Mouse (Mus musculus) hematopoietic stem cell, adult 5-6 weeks (primary cell): Measurements from ENCODE around the gene Yjefn3. TPM values are rescaled to one million over a fixed set of nuclear protein-coding genes. Genes with fewer than 3 reads are reported as not detected.
"Not testable (repeated sequence)": the region's sequence is repeated elsewhere in the genome, so short reads cannot be mapped to it uniquely, and the experiment has no call there.

Experiments used
- ATAC-seq, 2 experiments: fragments of 125-278 bp in 1 of 2; replicated peaks in 1 of 2; 2 replicates each; pipeline ENCODE4 v1.8.0; 2016 to 2017; ENCODE audit warnings: inconsistent platforms in 2 of 2, mild to moderate bottlenecking in 2 of 2, moderate number of reproducible peaks in 2 of 2, low read depth in 1 of 2, moderate TSS enrichment in 1 of 2; ENCODE audit not compliant: low FRiP score in 2 of 2, poor library complexity in 2 of 2, severe bottlenecking in 2 of 2, insufficient read depth in 1 of 2, low TSS enrichment in 1 of 2
- total RNA-seq: library from RNA; stranded (forward); fragments of 172-1452, 232-1000 nt; gene quantifications from 2 replicates; pipeline ENCODE4 v1.2.3, GENCODE M21; 2017

Yjefn3 gene
- not detected in 2 replicates for total RNA-seq

DNA sequence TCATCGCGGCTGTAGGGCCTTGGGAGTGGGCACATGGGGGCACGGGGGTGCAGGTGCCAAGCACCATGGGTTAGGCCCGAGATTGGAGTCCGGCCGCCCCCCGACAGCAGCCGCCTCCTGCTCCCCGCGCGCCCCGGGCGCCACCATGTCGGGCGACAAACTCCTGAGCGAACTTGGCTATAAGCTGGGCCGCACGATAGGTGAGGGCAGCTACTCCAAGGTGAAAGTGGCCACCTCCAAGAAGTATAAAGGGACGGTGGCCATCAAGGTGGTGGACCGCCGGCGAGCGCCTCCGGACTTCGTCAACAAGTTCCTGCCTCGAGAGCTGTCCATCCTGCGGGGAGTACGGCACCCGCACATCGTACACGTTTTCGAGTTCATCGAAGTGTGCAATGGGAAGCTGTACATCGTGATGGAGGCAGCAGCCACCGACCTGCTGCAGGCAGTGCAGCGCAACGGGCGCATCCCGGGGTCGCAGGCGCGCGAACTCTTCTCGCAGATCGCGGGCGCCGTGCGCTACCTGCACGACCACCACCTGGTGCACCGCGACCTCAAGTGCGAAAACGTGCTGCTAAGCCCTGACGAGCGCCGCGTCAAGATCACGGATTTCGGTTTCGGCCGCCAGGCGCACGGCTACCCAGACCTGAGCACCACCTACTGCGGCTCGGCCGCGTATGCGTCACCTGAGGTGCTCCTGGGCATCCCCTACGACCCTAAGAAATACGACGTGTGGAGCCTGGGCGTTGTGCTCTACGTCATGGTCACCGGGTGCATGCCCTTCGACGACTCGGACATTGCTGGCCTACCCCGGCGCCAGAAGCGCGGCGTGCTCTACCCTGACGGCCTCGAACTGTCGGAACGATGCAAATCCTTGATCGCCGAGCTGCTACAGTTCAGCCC, at the start of gene Yjefn3, which contains the start of the genes Tssk6 and Ndufa13:
Gene Yjefn3, minus strand, starts transcription at position 550 of the 900 bp plus-strand sequence.
Gene Tssk6, plus strand, starts transcription at position 22 of the 900 bp plus-strand sequence.
Gene Ndufa13, minus strand, starts transcription at position 396 of the 900 bp plus-strand sequence.
- peak in 1 of 2 experiments; percentile 12; a peak in 1 of 4 replicates for ATAC-seq

DNA sequence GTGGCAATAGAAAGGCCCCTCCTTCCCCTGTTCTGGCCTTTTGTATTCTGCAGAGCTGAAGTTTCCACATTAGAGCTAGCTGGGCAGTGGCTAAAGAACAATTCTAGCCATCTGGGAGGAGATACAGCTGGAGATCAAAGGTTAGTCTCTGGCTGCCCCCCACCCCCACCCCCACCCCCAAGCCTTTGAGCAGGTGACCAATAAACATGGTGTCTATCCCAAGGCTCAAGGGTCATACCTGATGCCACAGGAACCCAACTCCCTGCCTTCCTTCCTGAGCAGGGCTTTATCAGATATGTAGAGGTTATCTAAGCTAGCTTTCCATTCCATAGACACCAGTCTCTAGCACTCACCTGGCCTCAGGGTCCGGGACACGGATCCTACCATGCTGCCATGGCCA, 47.8 kb upstream of the Yjefn3 start:
- ATAC-seq: no peak

- ATAC-seq: not testable (repeated sequence)
Observed at GRCm38 (mm10) chr8:69942495-69942894, 40.0 kb upstream of the Yjefn3 start.

- no peak for ATAC-seq
Observed at GRCm38 (mm10) chr8:69940386-69940785, 37.9 kb upstream of the Yjefn3 start.

- ATAC-seq: no peak
Observed at GRCm38 (mm10) chr8:69939633-69940032, 37.1 kb upstream of the Yjefn3 start.

- ATAC-seq: peak in 1 of 2 experiments; percentile 15; a peak in 1 of 4 replicates
Observed at GRCm38 (mm10) chr8:69938245-69938982, 35.9 kb upstream of the Yjefn3 start.

- ATAC-seq: peak in 1 of 2 experiments; percentile 8; a peak in 1 of 4 replicates
Observed at GRCm38 (mm10) chr8:69937466-69937865, 35.0 kb upstream of the Yjefn3 start.

DNA sequence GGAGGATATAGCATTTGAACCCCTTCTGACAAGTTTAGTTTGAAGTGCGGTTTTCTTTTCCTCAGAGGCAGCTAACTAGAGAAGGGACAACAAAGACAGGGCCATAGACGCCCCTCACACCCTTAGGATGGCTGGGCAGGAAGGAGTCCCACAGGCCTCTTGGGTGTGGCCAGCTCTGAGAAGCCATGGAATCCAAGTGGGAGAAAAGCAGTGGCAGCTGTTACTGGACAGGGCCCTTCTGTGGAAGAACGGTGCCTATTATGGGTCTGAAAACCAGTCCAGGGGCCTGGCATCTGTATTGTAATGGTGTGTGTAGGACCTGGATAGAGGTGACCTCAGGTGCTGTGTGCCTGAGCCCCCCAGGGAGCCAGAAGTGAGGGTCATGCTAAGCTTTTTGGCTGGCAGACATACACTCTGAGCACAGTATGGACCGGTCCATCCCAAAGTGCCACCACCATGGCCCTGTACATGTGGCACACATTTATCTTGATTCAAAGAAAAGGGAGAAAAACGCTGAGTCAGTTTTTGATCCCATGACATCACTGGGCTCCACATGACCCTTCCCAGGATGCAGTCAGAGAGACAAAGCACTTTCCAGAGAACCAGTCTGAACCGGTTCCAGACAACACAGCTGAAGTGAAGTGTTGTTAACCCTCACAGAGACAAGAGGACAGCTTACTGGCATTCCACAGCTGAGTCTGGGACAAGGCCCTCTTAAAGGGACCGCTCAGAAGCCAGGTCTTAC, 33.7 kb upstream of the Yjefn3 start:
- no peak for ATAC-seq

DNA sequence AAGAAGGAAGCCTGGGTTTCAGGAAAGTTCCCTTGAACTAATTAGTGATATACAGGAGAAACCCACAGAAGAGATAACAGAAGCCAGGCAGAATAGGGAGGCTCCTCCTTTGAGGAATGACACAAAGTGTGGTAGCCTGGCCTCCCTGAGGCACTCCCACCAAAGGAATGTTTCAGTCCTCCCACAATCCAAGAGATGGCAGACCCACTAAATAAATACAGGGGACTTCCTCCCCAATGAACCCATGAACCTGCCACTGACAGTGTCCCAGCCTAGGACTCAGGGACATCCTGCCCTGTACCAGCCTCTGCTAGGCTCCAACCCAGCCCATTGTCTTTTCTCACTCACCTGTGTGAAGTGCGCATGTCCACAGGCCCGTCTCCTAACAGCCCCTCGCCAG, 32.9 kb upstream of the Yjefn3 start:
- ATAC-seq: no peak

DNA sequence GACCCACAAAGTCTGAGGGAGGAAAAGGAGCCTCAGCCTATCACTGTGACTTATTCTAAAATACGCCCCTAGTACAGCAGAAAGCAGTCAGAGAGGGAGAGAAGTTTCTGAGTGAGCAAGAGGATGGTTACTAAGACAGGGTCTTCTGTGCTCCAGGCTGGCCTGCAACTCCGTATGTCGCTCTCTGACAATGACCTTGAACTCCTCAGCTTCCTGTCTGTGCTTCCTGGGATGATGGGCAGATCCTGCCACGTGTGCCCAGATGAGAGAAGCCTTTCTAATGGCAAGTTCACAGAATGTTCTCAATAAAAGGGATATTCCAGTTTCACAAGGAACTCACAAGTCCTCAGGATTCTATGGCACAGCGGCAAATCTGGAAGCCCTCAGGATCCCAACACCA, 32.1 kb upstream of the Yjefn3 start:
- ATAC-seq: no peak

DNA sequence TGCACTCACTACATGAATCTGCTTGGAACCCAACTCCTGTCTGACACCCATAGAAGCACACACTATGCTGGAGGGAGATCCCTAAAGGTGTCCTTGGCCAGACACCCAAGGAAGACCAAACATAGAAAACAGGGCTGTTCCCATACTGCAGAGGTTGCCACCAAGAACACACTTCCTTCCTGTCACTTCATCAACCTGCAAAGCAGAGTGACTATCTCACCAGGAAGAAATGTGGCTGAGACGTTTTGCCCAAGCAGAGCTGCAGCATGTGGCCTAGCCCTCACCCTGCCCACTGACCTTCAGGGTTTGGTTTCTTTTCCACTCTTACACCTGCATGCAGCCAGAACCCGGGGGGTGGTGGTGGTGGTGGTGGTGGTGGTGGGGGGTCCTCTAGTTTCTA, 31.3 kb upstream of the Yjefn3 start:
- ATAC-seq: 0 out of 4 replicates have a peak, but pooled peaks of 1 of the 2 experiments have one; percentile 18

DNA sequence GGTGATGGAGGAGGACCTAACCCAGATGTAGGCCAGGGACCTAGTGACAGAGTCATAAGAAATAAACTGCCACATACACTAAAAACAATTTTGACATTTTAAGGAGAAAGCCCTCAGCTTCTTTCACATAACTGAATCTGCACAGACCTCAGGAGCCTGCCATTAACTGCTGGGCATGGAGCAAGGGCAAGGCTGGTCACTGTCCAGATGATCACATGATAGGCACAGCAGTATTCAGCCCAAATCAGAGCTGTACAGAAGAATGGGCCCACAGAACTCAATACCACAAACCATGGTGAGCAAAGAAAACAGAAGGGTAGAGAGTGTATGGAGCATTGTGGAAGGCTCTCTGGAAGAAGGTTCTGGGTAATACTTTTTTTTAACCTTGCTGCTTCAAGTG, 24.4 kb upstream of the Yjefn3 start:
- no peak for ATAC-seq

- ATAC-seq: no peak
Observed at GRCm38 (mm10) chr8:69923986-69924385, 21.5 kb upstream of the Yjefn3 start.

DNA sequence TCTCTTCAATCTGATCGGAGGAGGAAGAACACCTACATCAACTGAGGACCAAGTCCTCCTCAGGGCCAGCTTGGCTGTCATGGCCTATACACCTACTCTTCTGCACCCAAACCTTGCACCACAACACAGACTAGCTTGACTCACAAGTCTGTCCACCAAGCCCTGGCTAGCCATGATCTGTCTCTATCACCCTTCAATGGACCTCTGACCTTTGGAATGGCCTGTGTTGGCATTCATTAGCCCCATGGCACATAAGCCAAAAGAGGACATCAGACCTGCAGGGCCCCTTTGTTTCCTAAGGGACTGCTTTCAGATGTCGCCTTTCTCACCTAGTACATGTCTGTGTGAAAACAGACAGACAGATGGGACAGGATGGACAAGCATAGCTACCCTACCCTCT, 18.6 kb upstream of the Yjefn3 start:
- no peak for ATAC-seq

DNA sequence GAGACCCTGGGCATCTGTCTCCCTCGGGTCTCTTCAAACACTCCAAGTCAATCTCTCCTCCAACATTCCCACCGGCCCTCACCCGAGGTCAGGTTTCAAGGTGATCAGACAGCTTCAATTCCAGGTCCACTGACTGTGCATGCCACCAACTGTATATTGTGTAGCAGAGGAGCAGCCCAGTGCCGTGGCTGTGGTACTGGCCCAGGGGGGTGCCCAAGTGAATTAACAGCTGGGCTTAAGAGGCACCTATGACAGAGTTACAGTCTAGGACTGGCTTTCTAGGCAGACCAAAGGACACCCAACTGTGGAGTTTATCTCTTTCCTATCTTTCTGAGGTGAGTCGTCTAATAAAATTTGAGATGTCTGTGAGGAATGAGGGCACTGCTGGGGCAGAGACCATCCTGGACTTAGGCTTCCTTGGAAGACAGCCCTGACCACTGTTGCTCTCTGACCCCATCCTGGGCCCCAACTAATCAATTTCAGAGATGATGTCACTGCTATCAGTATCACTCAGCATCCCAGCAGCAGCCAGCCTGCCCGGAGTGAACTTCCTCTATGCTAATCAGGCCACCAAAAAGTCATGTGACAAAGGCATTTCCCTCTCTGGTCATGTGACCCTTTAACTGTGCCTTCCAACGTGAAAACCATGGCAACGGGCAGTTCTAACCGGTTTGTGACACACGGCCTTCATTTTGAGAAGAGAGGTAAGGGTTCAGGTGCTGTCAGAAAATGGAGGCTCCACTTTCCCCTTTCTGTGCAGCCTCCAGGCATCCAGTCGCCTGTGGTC, 17.6 kb upstream of the Yjefn3 start:
- peak; percentile 66 to 70 for ATAC-seq

DNA sequence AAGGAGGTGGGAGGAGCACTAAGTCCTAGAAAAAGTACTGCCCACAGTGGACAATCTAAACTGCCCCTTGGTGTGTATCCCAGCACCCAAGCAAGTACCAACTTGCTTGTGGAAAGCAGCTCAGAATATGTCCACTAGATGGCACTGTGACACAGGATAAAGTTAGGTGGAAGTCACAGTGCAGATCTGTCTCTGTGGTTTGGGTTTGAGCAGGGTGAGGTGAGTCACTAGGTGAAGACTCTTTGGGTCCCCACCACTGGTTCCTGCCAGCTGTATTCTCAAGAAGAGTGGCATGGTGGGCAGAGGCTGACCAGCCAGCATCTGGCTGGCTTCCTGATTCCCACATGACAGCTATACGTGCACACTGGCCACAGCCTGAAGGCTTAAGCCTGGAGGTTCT, 16.5 kb upstream of the Yjefn3 start:
- ATAC-seq: peak; percentile 61 to 72

- no peak for ATAC-seq
Observed at GRCm38 (mm10) chr8:69918506-69918905, 16.0 kb upstream of the Yjefn3 start.
